ENCODE assay signal across 7 mouse cellular contexts in the genomic region with DNA sequence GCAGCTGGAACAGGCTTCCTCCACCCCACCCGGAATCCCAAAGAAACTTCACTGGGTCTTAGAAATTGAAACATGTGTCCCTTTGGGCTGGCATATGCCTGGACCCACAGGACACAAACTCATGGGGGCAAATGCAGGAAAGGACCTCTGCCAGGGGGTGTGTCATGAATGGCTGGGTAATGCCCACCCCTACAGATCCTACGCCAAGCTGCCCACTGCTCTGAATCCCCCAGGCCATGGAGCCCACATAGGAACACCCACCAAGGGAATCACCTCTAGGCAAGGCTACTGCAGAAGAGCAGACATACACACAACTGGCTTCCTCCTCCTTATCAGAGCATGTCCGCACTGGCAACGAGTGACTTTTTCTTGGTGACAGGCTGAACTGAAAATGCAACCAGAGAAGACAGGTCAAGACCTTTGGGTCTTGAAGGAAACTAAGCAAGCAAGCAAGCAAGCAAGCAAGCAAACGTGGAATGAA. TPM values are rescaled to one million over a fixed set of nuclear protein-coding genes. Genes with fewer than 3 reads are reported as not detected.
DNase-seq lines count a peak whose midpoint lies in the region; ATAC-seq lines count a peak whose summit lies in the region.

No protein-coding gene starts in this region.

- no peaks in the 10 kb centered on the region for H3K36me3 ChIP-seq in megakaryocyte, embryonic 14.5 days (replicated peaks; ENCODE audit: low read length)
- no peaks in the 10 kb centered on the region for H3K36me3 ChIP-seq in forebrain, embryonic 12.5 days (replicated peaks)
- no peaks in the 10 kb centered on the region for H3K36me3 ChIP-seq in hindbrain, embryonic 10.5 days

- H3K4me3 ChIP-seq in megakaryocyte, embryonic 14.5 days (replicated peaks), result peak overlapping the region; percentile 8
- no peak overlapping the region for H3K4me3 ChIP-seq in forebrain, embryonic 12.5 days (replicated peaks)
- no peak overlapping the region for H3K4me3 ChIP-seq in hindbrain, embryonic 10.5 days

- 81% methylated on average over 5 of the region's 5 CpGs for WGBS in forebrain, embryonic 12.5 days
- WGBS in hindbrain, embryonic 10.5 days, result 77% methylated on average over 5 of the region's 5 CpGs

- no peaks in the 10 kb centered on the region for H3K9me3 ChIP-seq in megakaryocyte, embryonic 14.5 days
- no peaks in the 10 kb centered on the region for H3K9me3 ChIP-seq in forebrain, embryonic 12.5 days
- peaks cover 3% of the 10 kb centered on the region; the same call in 1 of the 2 replicates for H3K9me3 ChIP-seq in hindbrain, embryonic 10.5 days

- ATAC-seq in megakaryocyte, adult 5-6 weeks (ENCODE audit: poor library complexity, severe bottlenecking), result no peak
- no peak for ATAC-seq in forebrain, embryonic 12.5 days (ENCODE audit: low FRiP score)

- no peak overlapping the region for H3K4me2 ChIP-seq in forebrain, embryonic 12.5 days

- peaks cover 38% of the 10 kb centered on the region for H3K27me3 ChIP-seq in megakaryocyte, embryonic 14.5 days (replicated peaks)
- H3K27me3 ChIP-seq in forebrain, embryonic 12.5 days, result peaks cover 12% of the 10 kb centered on the region; the same call in 1 of the 2 replicates
- H3K27me3 ChIP-seq in hindbrain, embryonic 10.5 days (ENCODE audit: insufficient read depth, poor library complexity, severe bottlenecking), result peaks cover 13% of the 10 kb centered on the region; the same call in 1 of the 2 replicates

- no peak overlapping the region for H3K27ac ChIP-seq in forebrain, embryonic 12.5 days
- no peak overlapping the region for H3K27ac ChIP-seq in hindbrain, embryonic 10.5 days

- intact Hi-C loops in left cerebral cortex, postnatal 14 days (cut with DNase I), result no loop called here

- DNase-seq in adrenal gland, postnatal 4 days (ENCODE audit: low spot score in 2 of 2), result peak; percentile 5
- DNase-seq in frontal cortex, postnatal 14 days (ENCODE audit: low spot score in 2 of 2), result peak; percentile 13 to 20
- DNase-seq in left cerebral cortex, postnatal 14 days (ENCODE audit: low spot score in 2 of 2), result peak; percentile 13 to 26
- no peak for DNase-seq in hindbrain, embryonic 10.5 days (ENCODE audit: low spot score)

- no peak overlapping the region for H3K9ac ChIP-seq in forebrain, embryonic 12.5 days

- peaks cover 30% of the 10 kb centered on the region for H3K4me1 ChIP-seq in megakaryocyte, embryonic 14.5 days
- H3K4me1 ChIP-seq in forebrain, embryonic 12.5 days, result no peaks in the 10 kb centered on the region
- H3K4me1 ChIP-seq in hindbrain, embryonic 10.5 days (replicated peaks), result no peaks in the 10 kb centered on the region

RNA-seq across cellular contexts. Expression of gene Ezh2, which starts 54.4 kb away (rescaled TPM):
- 9.4 TPM in 1 of 2 replicates, not detected in the other for polyA plus RNA-seq in megakaryocyte, embryonic 14.5 days (2012; ENCODE audit: insufficient read depth, low replicate concordance)
- 181 and 207 TPM in 2 replicates for total RNA-seq in megakaryocyte, adult 5-6 weeks (2015)
- total RNA-seq in megakaryocyte, adult 5-6 weeks (2017), result 125 and 151 TPM in 2 replicates
- 10 to 100 TPM; 51.2 to 59.1 TPM for total RNA-seq in adrenal gland, postnatal 4 days (2021)
- 10 to 100 TPM; 14.1 to 14.8 TPM for total RNA-seq in left cerebral cortex, postnatal 14 days (2021)
- 259 and 267 TPM in 2 replicates for polyA plus RNA-seq in forebrain, embryonic 12.5 days (2016; fragmentation: Nextera tagmentation; extraction: Ambion mirVana)
- polyA plus RNA-seq in hindbrain, embryonic 10.5 days (2016; fragmentation: Nextera tagmentation; extraction: Ambion mirVana), result 134 and 176 TPM in 2 replicates
